Mouse (Mus musculus): ENCODE data around the gene Ilf3. TPM values are rescaled to one million over a fixed set of nuclear protein-coding genes. Genes with fewer than 3 reads are reported as not detected.

Ilf3 gene
- total RNA-seq, 1 experiment = 159 TPM

DNA sequence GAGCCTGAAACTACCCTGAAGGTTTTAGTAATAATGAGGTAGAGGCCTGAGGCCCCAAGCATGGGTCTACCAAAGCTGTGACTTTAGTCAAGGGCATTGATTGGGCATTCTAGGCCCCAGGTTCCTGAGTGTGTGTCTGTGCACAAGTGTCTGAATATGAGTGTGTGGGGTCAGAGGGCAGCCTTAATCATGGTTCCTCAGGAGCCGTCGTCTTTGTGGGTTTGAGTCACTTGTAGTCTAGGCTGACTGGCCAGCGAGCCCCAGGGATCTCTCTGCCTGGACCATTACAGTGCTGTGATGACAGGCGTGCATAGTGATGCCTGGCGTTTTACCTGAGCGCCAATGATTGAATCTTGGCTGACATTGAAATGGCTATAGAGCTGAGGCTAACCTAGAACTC lies 60.5 kb downstream of the Ilf3 start:
- H3K4me1 ChIP-seq (ENCODE audit: control insufficient read depth in 2 of 2, insufficient read depth in 2 of 2, low read length in 2 of 2, poor library complexity in 1 of 2) = peaks cover 0 to 9% of the 10 kb centered on the region in 2 experiments; a peak in 1 of 4 replicates
- TF ChIP-seq CHD2 (IDR thresholded peaks at IDR 0.05; ENCODE audit: low read depth, low read length) (no peak), MAFK (IDR thresholded peaks at IDR 0.05; ENCODE audit: insufficient read depth, low read depth, low read length) (no peak), ZC3H11A (IDR thresholded peaks at IDR 0.05; ENCODE audit: borderline replicate concordance, low read depth, low read length) (no peak)
- no peaks in the 10 kb centered on the region for H3K9me3 ChIP-seq (ENCODE audit: control insufficient read depth, insufficient read depth, low read depth, low read length)
- no peak overlapping the region for H3K9ac ChIP-seq (ENCODE audit: insufficient read depth, low read depth, low read length, poor library complexity, severe bottlenecking)
- no peak overlapping the region for H3K4me3 ChIP-seq (ENCODE audit: insufficient read depth in 1 of 2, low read depth in 1 of 2, low read length in 2 of 2, poor library complexity in 1 of 2, severe bottlenecking in 1 of 2)
- H3K27ac ChIP-seq (ENCODE audit: insufficient read depth, low read depth, low read length, poor library complexity, severe bottlenecking) = no peak overlapping the region
- no peak for DNase-seq (ENCODE audit: low read depth, low spot score)
- in situ Hi-C loops (cut with MboI; ENCODE audit: low sequenced_read_pairs in 2 of 2, unreplicated experiment in 2 of 2) = no loop called here
- no peaks in the 10 kb centered on the region for H3K36me3 ChIP-seq (ENCODE audit: control insufficient read depth, insufficient read depth, low read length, poor library complexity, severe bottlenecking)

DNA sequence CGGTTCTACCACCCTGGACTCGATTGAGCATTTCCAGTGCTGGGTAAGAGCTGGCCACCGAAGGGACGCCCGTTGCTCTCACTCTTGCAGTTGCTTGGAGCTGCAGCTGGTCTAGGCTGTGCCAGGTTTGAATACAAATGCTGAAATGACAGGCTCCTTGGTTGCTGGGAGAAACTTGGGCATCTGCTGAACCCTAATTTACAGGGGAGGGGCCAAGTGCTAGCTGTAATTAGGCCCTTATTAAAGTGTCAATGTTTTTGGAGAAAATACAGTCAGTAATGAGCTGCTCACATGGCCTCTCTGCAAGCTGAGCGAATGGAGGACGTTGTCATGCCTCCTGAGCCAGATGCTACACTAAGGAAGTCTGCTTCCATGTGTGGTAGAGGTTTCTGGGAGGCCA lies 63.1 kb downstream of the Ilf3 start:
- no peak for TF ChIP-seq ZC3H11A (IDR thresholded peaks at IDR 0.05; ENCODE audit: borderline replicate concordance, low read depth, low read length)
- TF ChIP-seq ZNF384 (IDR thresholded peaks at IDR 0.05; ENCODE audit: low read depth, low read length) = no peak
- TF ChIP-seq CHD2 (IDR thresholded peaks at IDR 0.05; ENCODE audit: low read depth, low read length) = no peak
- no peak for TF ChIP-seq MAFK (IDR thresholded peaks at IDR 0.05; ENCODE audit: insufficient read depth, low read depth, low read length)
- no peak for TF ChIP-seq HCFC1 (IDR thresholded peaks at IDR 0.05; ENCODE audit: borderline replicate concordance, insufficient read depth, low read length)
- in situ Hi-C loops (cut with MboI; ENCODE audit: low sequenced_read_pairs in 2 of 2, unreplicated experiment in 2 of 2) = no loop called here
- Histone ChIP-seq H3K36me3 (ENCODE audit: control insufficient read depth, insufficient read depth, low read length, poor library complexity, severe bottlenecking) (no peaks in the 10 kb centered on the region), H3K9me3 (ENCODE audit: control insufficient read depth, insufficient read depth, low read depth, low read length) (no peaks in the 10 kb centered on the region), H3K4me3 (ENCODE audit: insufficient read depth in 1 of 2, low read depth in 1 of 2, low read length in 2 of 2, poor library complexity in 1 of 2, severe bottlenecking in 1 of 2) (no peak overlapping the region), H3K4me1 (ENCODE audit: control insufficient read depth in 2 of 2, insufficient read depth in 2 of 2, low read length in 2 of 2, poor library complexity in 1 of 2) (peaks cover 0 to 12% of the 10 kb centered on the region in 2 experiments; a peak in 2 of 4 replicates), H3K9ac (ENCODE audit: insufficient read depth, low read depth, low read length, poor library complexity, severe bottlenecking) (no peak overlapping the region), H3K27ac (ENCODE audit: insufficient read depth, low read depth, low read length, poor library complexity, severe bottlenecking) (no peak overlapping the region)
- DNase-seq (ENCODE audit: low read depth, low spot score) = no peak

DNA sequence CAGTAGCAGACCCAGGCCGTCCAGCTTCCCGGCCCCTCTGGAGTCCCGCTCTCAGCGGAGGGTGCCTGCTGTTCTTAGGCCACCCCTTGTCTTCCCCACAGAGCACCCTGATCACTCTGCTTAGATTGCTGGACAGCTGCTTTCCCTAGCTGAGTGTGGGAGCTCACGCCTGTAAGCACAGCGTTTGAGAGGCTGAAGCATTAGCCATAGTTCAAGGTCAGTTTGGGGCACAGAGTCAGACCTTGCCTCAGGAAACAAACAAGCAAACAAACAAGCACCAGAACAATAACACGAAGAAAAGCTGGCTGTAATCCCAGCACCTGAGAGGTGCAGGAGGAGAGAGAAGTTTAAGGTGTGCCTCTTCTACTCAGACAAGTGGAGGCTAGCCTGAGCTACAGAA lies 64.4 kb downstream of the Ilf3 start:
- no peak for TF ChIP-seq MAFK (IDR thresholded peaks at IDR 0.05; ENCODE audit: insufficient read depth, low read depth, low read length)
- TF ChIP-seq HCFC1 (IDR thresholded peaks at IDR 0.05; ENCODE audit: borderline replicate concordance, insufficient read depth, low read length) = no peak
- TF ChIP-seq ZNF384 (IDR thresholded peaks at IDR 0.05; ENCODE audit: low read depth, low read length) = no peak
- TF ChIP-seq CHD2 (IDR thresholded peaks at IDR 0.05; ENCODE audit: low read depth, low read length) = no peak
- no peak for TF ChIP-seq ZC3H11A (IDR thresholded peaks at IDR 0.05; ENCODE audit: borderline replicate concordance, low read depth, low read length)
- Histone ChIP-seq H3K27ac (ENCODE audit: insufficient read depth, low read depth, low read length, poor library complexity, severe bottlenecking) (0 out of 2 replicates have a peak overlapping the region, but pooled peaks have one; percentile 9), H3K4me1 (ENCODE audit: control insufficient read depth in 2 of 2, insufficient read depth in 2 of 2, low read length in 2 of 2, poor library complexity in 1 of 2) (peaks cover 0 to 15% of the 10 kb centered on the region in 2 experiments; a peak in 3 of 4 replicates)

DNA sequence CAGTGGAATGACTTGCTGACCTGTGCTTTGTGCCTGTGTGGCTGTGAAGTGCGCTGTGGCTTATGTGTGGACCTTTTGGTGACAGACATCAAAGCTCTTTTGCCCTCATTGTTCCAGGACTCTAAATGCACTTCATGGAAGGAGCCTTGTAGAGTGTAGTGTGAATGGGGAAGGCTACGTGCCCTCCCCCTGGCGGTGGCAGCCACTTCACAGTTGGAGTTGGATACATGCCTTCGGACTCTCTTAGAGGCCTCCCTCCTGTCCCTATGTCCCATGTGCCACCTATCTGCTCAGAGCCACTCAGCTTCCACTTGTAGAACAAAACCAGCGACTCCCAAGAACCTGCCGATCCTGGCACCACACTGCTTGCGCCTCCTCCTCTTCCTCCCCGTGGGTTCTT lies 66.1 kb downstream of the Ilf3 start:
- in situ Hi-C loops (cut with MboI; ENCODE audit: low sequenced_read_pairs in 2 of 2, unreplicated experiment in 2 of 2) = no loop called here
- Histone ChIP-seq H3K36me3 (ENCODE audit: control insufficient read depth, insufficient read depth, low read length, poor library complexity, severe bottlenecking) (no peaks in the 10 kb centered on the region), H3K4me1 (ENCODE audit: control insufficient read depth in 2 of 2, insufficient read depth in 2 of 2, low read length in 2 of 2, poor library complexity in 1 of 2) (peaks cover under 1 to 24% of the 10 kb centered on the region in 2 experiments), H3K9ac (ENCODE audit: insufficient read depth, low read depth, low read length, poor library complexity, severe bottlenecking) (no peak overlapping the region), H3K27ac (ENCODE audit: insufficient read depth, low read depth, low read length, poor library complexity, severe bottlenecking) (no peak overlapping the region), H3K4me3 (ENCODE audit: insufficient read depth in 1 of 2, low read depth in 1 of 2, low read length in 2 of 2, poor library complexity in 1 of 2, severe bottlenecking in 1 of 2) (no peak overlapping the region), H3K9me3 (ENCODE audit: control insufficient read depth, insufficient read depth, low read depth, low read length) (no peaks in the 10 kb centered on the region)
- TF ChIP-seq ZNF384 (IDR thresholded peaks at IDR 0.05; ENCODE audit: low read depth, low read length) (no peak), HCFC1 (IDR thresholded peaks at IDR 0.05; ENCODE audit: borderline replicate concordance, insufficient read depth, low read length) (no peak), MAFK (IDR thresholded peaks at IDR 0.05; ENCODE audit: insufficient read depth, low read depth, low read length) (no peak), ZC3H11A (IDR thresholded peaks at IDR 0.05; ENCODE audit: borderline replicate concordance, low read depth, low read length) (no peak)
- DNase-seq (ENCODE audit: low read depth, low spot score) = no peak

More for the DNA sequence above, 64.4 kb downstream of the Ilf3 start:
- Histone ChIP-seq H3K9me3 (ENCODE audit: control insufficient read depth, insufficient read depth, low read depth, low read length) (no peaks in the 10 kb centered on the region), H3K4me3 (ENCODE audit: insufficient read depth in 1 of 2, low read depth in 1 of 2, low read length in 2 of 2, poor library complexity in 1 of 2, severe bottlenecking in 1 of 2) (no peak overlapping the region), H3K36me3 (ENCODE audit: control insufficient read depth, insufficient read depth, low read length, poor library complexity, severe bottlenecking) (no peaks in the 10 kb centered on the region), H3K9ac (ENCODE audit: insufficient read depth, low read depth, low read length, poor library complexity, severe bottlenecking) (no peak overlapping the region)
- in situ Hi-C loops (cut with MboI; ENCODE audit: low sequenced_read_pairs in 2 of 2, unreplicated experiment in 2 of 2) = no loop called here
- no peak for DNase-seq (ENCODE audit: low read depth, low spot score)

DNA sequence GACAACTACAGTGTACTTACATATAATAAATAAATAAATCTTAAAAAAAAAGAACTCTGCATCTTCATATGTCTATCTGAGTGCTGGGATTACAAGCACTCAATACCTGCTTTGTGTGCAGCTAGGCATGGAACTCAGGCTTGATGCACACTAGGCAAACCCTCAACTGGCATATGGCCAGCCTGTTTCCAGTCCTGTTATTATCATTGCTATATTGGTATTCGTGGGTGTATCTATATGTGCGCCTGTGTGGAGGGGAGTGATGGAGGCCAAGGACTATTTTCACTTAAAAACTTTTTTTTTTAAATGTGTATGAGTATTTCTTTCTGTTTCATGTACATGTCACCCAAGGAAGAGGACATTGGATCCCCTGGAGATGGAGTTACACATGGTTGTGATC lies 66.7 kb downstream of the Ilf3 start:
- peaks cover 6 to 29% of the 10 kb centered on the region in 2 experiments for H3K4me1 ChIP-seq (ENCODE audit: control insufficient read depth in 2 of 2, insufficient read depth in 2 of 2, low read length in 2 of 2, poor library complexity in 1 of 2)
- TF ChIP-seq HCFC1 (IDR thresholded peaks at IDR 0.05; ENCODE audit: borderline replicate concordance, insufficient read depth, low read length) (no peak), CHD2 (IDR thresholded peaks at IDR 0.05; ENCODE audit: low read depth, low read length) (no peak), ZC3H11A (IDR thresholded peaks at IDR 0.05; ENCODE audit: borderline replicate concordance, low read depth, low read length) (no peak), ZNF384 (IDR thresholded peaks at IDR 0.05; ENCODE audit: low read depth, low read length) (no peak), MAFK (IDR thresholded peaks at IDR 0.05; ENCODE audit: insufficient read depth, low read depth, low read length) (no peak)
- no peak for DNase-seq (ENCODE audit: low read depth, low spot score)
- H3K36me3 ChIP-seq (ENCODE audit: control insufficient read depth, insufficient read depth, low read length, poor library complexity, severe bottlenecking) = no peaks in the 10 kb centered on the region
- H3K9me3 ChIP-seq (ENCODE audit: control insufficient read depth, insufficient read depth, low read depth, low read length) = no peaks in the 10 kb centered on the region
- no peak overlapping the region for H3K4me3 ChIP-seq (ENCODE audit: insufficient read depth in 1 of 2, low read depth in 1 of 2, low read length in 2 of 2, poor library complexity in 1 of 2, severe bottlenecking in 1 of 2)
- no peak overlapping the region for H3K9ac ChIP-seq (ENCODE audit: insufficient read depth, low read depth, low read length, poor library complexity, severe bottlenecking)
- H3K27ac ChIP-seq (ENCODE audit: insufficient read depth, low read depth, low read length, poor library complexity, severe bottlenecking) = no peak overlapping the region
- in situ Hi-C loops (cut with MboI; ENCODE audit: low sequenced_read_pairs in 2 of 2, unreplicated experiment in 2 of 2) = no loop called here
